Mouse (Mus musculus) heart, postnatal 0 days (tissue): ENCODE measurements at regions not wholly inside any gene's neighbourhood (a gene's known extent, or its start where the extent isn't known, plus 50 kb on each side); places are given as distances from the start of the nearest gene placed in this dataset.

Source experiments
- CTCF ChIP-seq: IDR thresholded peaks from 2 replicates; pipeline ENCODE4 v1.5.1; 2016; ENCODE audit warnings: antibody characterized with exemption, control low read depth, low read depth
- EP300 ChIP-seq: IDR thresholded peaks from 2 replicates; pipeline ENCODE4 v1.6.1; 2016; ENCODE audit warnings: antibody characterized with exemption, low read depth

GRCm38 (mm10) chr13:52278831-52279230 lies 252.2 kb downstream of the Diras2 start:
- TF ChIP-seq EP300 (no peak), CTCF (no peak)
